Mouse (Mus musculus): ENCODE measurements around the gene Hist2h2aa1.

GRCm38 (mm10) chr3:96222774-96223173 lies 22.5 kb upstream of the Hist2h2aa1 start:
- no peak for TF ChIP-seq POLR2A (IDR thresholded peaks at IDR 0.05; ENCODE audit: borderline replicate concordance, extremely low read depth, low read depth, low read length)
- no peak for TF ChIP-seq CTCF (IDR thresholded peaks at IDR 0.05; ENCODE audit: insufficient read depth, low read length)

All from lung, adult 2 months (tissue).